Mouse (Mus musculus): ENCODE measurements around the gene Epas1.
A peak's percentile ranks its signal among the peaks of the same experiment; 100 is the strongest.

Epas1 gene

GRCm38 (mm10) chr17:86757621-86758020 is 4.1 kb downstream of the Epas1 start:
- DNase-seq = no peak

- no peak for DNase-seq
These were observed 8.4 kb downstream of the Epas1 start for GRCm38 (mm10) chr17:86761859-86762258.

GRCm38 (mm10) chr17:86762479-86763242 is 9.2 kb downstream of the Epas1 start:
- DNase-seq = no peak

- no peak for DNase-seq
These were observed 12.4 kb downstream of the Epas1 start for GRCm38 (mm10) chr17:86765762-86766404.

- no peak for DNase-seq
These were observed 12.9 kb downstream of the Epas1 start for GRCm38 (mm10) chr17:86766412-86766811.

GRCm38 (mm10) chr17:86768596-86768995 is 15.1 kb downstream of the Epas1 start:
- DNase-seq = no peak

- DNase-seq = peak; percentile 78 to 88
These were observed 16.1 kb downstream of the Epas1 start for GRCm38 (mm10) chr17:86769330-86770211.

GRCm38 (mm10) chr17:86770848-86771247 is 17.3 kb downstream of the Epas1 start:
- DNase-seq = no peak

GRCm38 (mm10) chr17:86772035-86772434 is 18.5 kb downstream of the Epas1 start:
- no peak for DNase-seq

- DNase-seq = no peak
These were observed 19.6 kb downstream of the Epas1 start for GRCm38 (mm10) chr17:86772929-86773588.

GRCm38 (mm10) chr17:86776538-86776937 is 23.0 kb downstream of the Epas1 start:
- DNase-seq = peak in 1 of 2 experiments; percentile 59

- DNase-seq = no peak
These were observed 24.6 kb downstream of the Epas1 start for GRCm38 (mm10) chr17:86778147-86778546.

GRCm38 (mm10) chr17:86779191-86780130 is 26.0 kb downstream of the Epas1 start:
- DNase-seq = no peak

- DNase-seq = no peak
These were observed 27.3 kb downstream of the Epas1 start for GRCm38 (mm10) chr17:86780708-86781318.

GRCm38 (mm10) chr17:86781755-86782400 is 28.4 kb downstream of the Epas1 start:
- peak in 1 of 2 experiments; percentile 45 for DNase-seq

- DNase-seq = no peak
These were observed 31.0 kb downstream of the Epas1 start for GRCm38 (mm10) chr17:86784405-86784977.

GRCm38 (mm10) chr17:86785612-86786011 is 32.1 kb downstream of the Epas1 start:
- no peak for DNase-seq

GRCm38 (mm10) chr17:86786496-86786895 is 33.0 kb downstream of the Epas1 start:
- no peak for DNase-seq

GRCm38 (mm10) chr17:86787805-86788204 is 34.3 kb downstream of the Epas1 start:
- no peak for DNase-seq

- peak; percentile 55 to 73 for DNase-seq
These were observed 34.8 kb downstream of the Epas1 start for GRCm38 (mm10) chr17:86788316-86788715.
